Mouse (Mus musculus) embryonic facial prominence, embryonic 14.5 days (tissue): ENCODE measurements around the gene Ccdc36. TPM values are rescaled to one million over a fixed set of nuclear protein-coding genes. Genes with fewer than 3 reads are reported as not detected.
A peak's percentile ranks its signal among the peaks of the same experiment; 100 is the strongest.

ENCODE experiments used
- ATAC-seq: fragments of 200-750 bp; cut with Nextera tagmentation; 2 replicates; pipeline ENCODE4 v1.8.0; 2017; ENCODE audit warnings: low read depth, moderate number of reproducible peaks, moderate TSS enrichment
- DNase-seq: peaks from one replicate; pipeline ENCODE4 v3.0.0-alpha.2; 2015; ENCODE audit warnings: low spot score
- H3K27ac ChIP-seq: fragments of 300-500 bp; sonication (generic); replicated peaks from 2 replicates; pipeline ENCODE4 v1.5.1; 2014; ENCODE audit warnings: low read depth, mild to moderate bottlenecking, low read length, moderate library complexity
- H3K27me3 ChIP-seq: fragments of 300-500 bp; sonication (generic); replicated peaks from 2 replicates; pipeline ENCODE4 v1.6.1; 2014; ENCODE audit warnings: low read length; ENCODE audit not compliant: control insufficient read depth, insufficient read depth
- H3K36me3 ChIP-seq: fragments of 300-500 bp; sonication (generic); 2 replicates; pipeline ENCODE4 v1.6.1; 2014; ENCODE audit warnings: low read length, mixed read lengths; ENCODE audit not compliant: control insufficient read depth, insufficient read depth
- H3K4me1 ChIP-seq: fragments of 300-500 bp; sonication (generic); 2 replicates; pipeline ENCODE4 v1.6.1; 2014; ENCODE audit warnings: antibody characterized with exemption, low read length; ENCODE audit not compliant: control insufficient read depth, insufficient read depth
- H3K4me2 ChIP-seq: fragments of 300-500 bp; sonication (generic); 2 replicates; pipeline ENCODE4 v1.6.1; 2014; ENCODE audit warnings: low read depth, mild to moderate bottlenecking, low read length, moderate library complexity, mixed read lengths
- H3K4me3 ChIP-seq: fragments of 300-500 bp; sonication (generic); 2 replicates; pipeline ENCODE4 v1.5.1; 2014; ENCODE audit warnings: low read depth, mild to moderate bottlenecking, low read length
- H3K9ac ChIP-seq: fragments of 300-500 bp; sonication (generic); 2 replicates; pipeline ENCODE4 v1.6.1; 2014; ENCODE audit warnings: low read depth, mild to moderate bottlenecking, low read length, moderate library complexity, mixed read lengths
- H3K9me3 ChIP-seq: fragments of 300-500 bp; sonication (generic); 2 replicates; pipeline ENCODE4 v1.6.1; 2016; ENCODE audit warnings: low read length; ENCODE audit not compliant: control insufficient read depth
- WGBS: fragments of 180-500 bp; shearing (Covaris S2); extraction: QIAGEN DNeasy Blood & Tissue Kit; methylation state at CpG from one replicate; pipeline ENCODE4 v1.1.7; 2014; 5-methylcytosine and 5-hydroxymethylcytosine counted together
- polyA plus RNA-seq: library from polyadenylated mRNA; unstranded; fragments of >200 nt; fragmentation: Nextera tagmentation; extraction: Ambion mirVana; gene quantifications from 2 replicates; pipeline ENCODE4 v1.2.1, GENCODE M21; 2014

The Ccdc36 gene
- polyA plus RNA-seq, 1 experiment from 2014 or later: 1.1 TPM

GRCm38 (mm10) chr9:108451519-108452160, 23.4 kb upstream of the Ccdc36 start:
- 50% methylated on average over 6 of the region's 6 CpGs for WGBS
- H3K4me3 ChIP-seq: peak overlapping the region; percentile 60
- peak overlapping the region; percentile 74 for H3K9ac ChIP-seq
- ATAC-seq: no peak
- peak overlapping the region; percentile 78 for H3K4me2 ChIP-seq
- H3K36me3 ChIP-seq: peaks cover 16% of the 10 kb centered on the region
- H3K4me1 ChIP-seq: peaks cover 36% of the 10 kb centered on the region
- no peaks in the 10 kb centered on the region for H3K9me3 ChIP-seq
- H3K27ac ChIP-seq: peak overlapping the region; percentile 79
- H3K27me3 ChIP-seq: no peaks in the 10 kb centered on the region
- no peak for DNase-seq

- WGBS: 74% methylated on average over 6 of the region's 6 CpGs
- Histone ChIP-seq H3K4me3 (peak overlapping the region; percentile 60; the same call in 1 of the 2 replicates), H3K9ac (no peak overlapping the region), H3K4me1 (peaks cover 36% of the 10 kb centered on the region), H3K27ac (0 out of 2 replicates have a peak overlapping the region, but pooled peaks have one; percentile 52), H3K9me3 (no peaks in the 10 kb centered on the region), H3K4me2 (peak overlapping the region; percentile 78), H3K36me3 (peaks cover 16% of the 10 kb centered on the region), H3K27me3 (no peaks in the 10 kb centered on the region)
- ATAC-seq (no peak), DNase-seq (no peak)
Measured at GRCm38 (mm10) chr9:108451170-108451493, 22.8 kb upstream of the Ccdc36 start.

- H3K9ac ChIP-seq: peak overlapping the region; percentile 41; the same call in 1 of the 2 replicates
- peaks cover 36% of the 10 kb centered on the region for H3K4me1 ChIP-seq
- no peaks in the 10 kb centered on the region for H3K9me3 ChIP-seq
- ATAC-seq: peak; percentile 58
- H3K4me2 ChIP-seq: peak overlapping the region; percentile 78
- DNase-seq: peak; percentile 90
- peak overlapping the region; percentile 52 for H3K27ac ChIP-seq
- H3K36me3 ChIP-seq: peaks cover 16% of the 10 kb centered on the region
- 59% methylated on average over 18 of the region's 21 CpGs for WGBS
- H3K27me3 ChIP-seq: no peaks in the 10 kb centered on the region
- peak overlapping the region; percentile 60; the same call in 1 of the 2 replicates for H3K4me3 ChIP-seq
Measured at GRCm38 (mm10) chr9:108450292-108451169, 22.2 kb upstream of the Ccdc36 start.

GRCm38 (mm10) chr9:108449860-108450259, 21.6 kb upstream of the Ccdc36 start:
- peak overlapping the region; percentile 6; the same call in 1 of the 2 replicates for H3K4me3 ChIP-seq
- WGBS: 33% methylated on average over 4 of the region's 4 CpGs
- peak overlapping the region; percentile 41; the same call in 1 of the 2 replicates for H3K9ac ChIP-seq
- DNase-seq: peak; percentile 77
- peak overlapping the region; percentile 78 for H3K4me2 ChIP-seq
- peak overlapping the region; percentile 45; the same call in 1 of the 2 replicates for H3K27ac ChIP-seq
- peak; percentile 17; the same call in 1 of the 2 replicates for ATAC-seq
- peaks cover 36% of the 10 kb centered on the region for H3K4me1 ChIP-seq
- peaks cover 16% of the 10 kb centered on the region for H3K36me3 ChIP-seq
- no peaks in the 10 kb centered on the region for H3K27me3 ChIP-seq
- H3K9me3 ChIP-seq: no peaks in the 10 kb centered on the region

- Histone ChIP-seq H3K27ac (no peak overlapping the region), H3K4me2 (no peak overlapping the region), H3K27me3 (no peaks in the 10 kb centered on the region), H3K4me3 (no peak overlapping the region), H3K36me3 (peaks cover 16% of the 10 kb centered on the region), H3K9me3 (no peaks in the 10 kb centered on the region), H3K4me1 (peaks cover 10% of the 10 kb centered on the region), H3K9ac (no peak overlapping the region)
- WGBS: 60% methylated on average over 9 of the region's 9 CpGs
- DNase-seq (no peak), ATAC-seq (no peak)
Measured at GRCm38 (mm10) chr9:108445125-108445524, 16.8 kb upstream of the Ccdc36 start.

GRCm38 (mm10) chr9:108441236-108441919, 13.1 kb upstream of the Ccdc36 start:
- no peak overlapping the region for H3K4me3 ChIP-seq
- 76% methylated on average over 11 of the region's 11 CpGs for WGBS
- no peak overlapping the region for H3K9ac ChIP-seq
- peak; percentile 40 for DNase-seq
- H3K4me2 ChIP-seq: no peak overlapping the region
- no peaks in the 10 kb centered on the region for H3K27me3 ChIP-seq
- H3K9me3 ChIP-seq: no peaks in the 10 kb centered on the region
- no peaks in the 10 kb centered on the region for H3K36me3 ChIP-seq
- H3K27ac ChIP-seq: no peak overlapping the region
- H3K4me1 ChIP-seq: no peaks in the 10 kb centered on the region
- no peak for ATAC-seq

GRCm38 (mm10) chr9:108440485-108440884, 12.2 kb upstream of the Ccdc36 start:
- 66% methylated on average over 5 of the region's 5 CpGs for whole genome bisulfite sequencing
- DNase-seq: no peak

GRCm38 (mm10) chr9:108439176-108439575, 10.9 kb upstream of the Ccdc36 start:
- no peak for ATAC-seq
- no peaks in the 10 kb centered on the region for H3K9me3 ChIP-seq
- no peak overlapping the region for H3K4me3 ChIP-seq
- H3K9ac ChIP-seq: no peak overlapping the region
- H3K4me1 ChIP-seq: no peaks in the 10 kb centered on the region
- no peak overlapping the region for H3K27ac ChIP-seq
- WGBS: 62% methylated on average over 6 of the region's 6 CpGs
- H3K4me2 ChIP-seq: no peak overlapping the region
- H3K36me3 ChIP-seq: no peaks in the 10 kb centered on the region
- no peaks in the 10 kb centered on the region for H3K27me3 ChIP-seq
- peak; percentile 41 for DNase-seq

More at GRCm38 (mm10) chr9:108440485-108440884, 12.2 kb upstream of the Ccdc36 start:
- no peaks in the 10 kb centered on the region for H3K9me3 ChIP-seq
- H3K27ac ChIP-seq: no peak overlapping the region
- no peak overlapping the region for H3K4me3 ChIP-seq
- no peak for ATAC-seq
- no peaks in the 10 kb centered on the region for H3K27me3 ChIP-seq
- H3K9ac ChIP-seq: 0 out of 2 replicates have a peak overlapping the region, but pooled peaks have one; percentile 3
- no peaks in the 10 kb centered on the region for H3K36me3 ChIP-seq
- no peak overlapping the region for H3K4me2 ChIP-seq
- H3K4me1 ChIP-seq: no peaks in the 10 kb centered on the region
